Mouse (Mus musculus) limb, embryonic 10.5 days (tissue): ENCODE results near the gene AC109138.7. TPM values are rescaled to one million over a fixed set of nuclear protein-coding genes. Genes with fewer than 3 reads are reported as not detected.

Experiments used
- DNase-seq: peaks from one replicate; pipeline ENCODE4 v3.0.0-alpha.2; 2017; ENCODE audit warnings: low spot score
- H3K27ac ChIP-seq: fragments of 300-500 bp; sonication (generic); 2 replicates; pipeline ENCODE4 v1.5.1; 2016; ENCODE audit warnings: mild to moderate bottlenecking
- H3K27me3 ChIP-seq: fragments of 300-500 bp; sonication (generic); 2 replicates; pipeline ENCODE4 v1.6.1; 2016; ENCODE audit warnings: low read depth, mild to moderate bottlenecking; ENCODE audit not compliant: poor library complexity, severe bottlenecking
- H3K36me3 ChIP-seq: fragments of 300-500 bp; sonication (generic); 2 replicates; pipeline ENCODE4 v1.6.1; 2016; ENCODE audit warnings: mild to moderate bottlenecking, moderate library complexity
- H3K4me1 ChIP-seq: fragments of 300-500 bp; sonication (generic); 2 replicates; pipeline ENCODE4 v1.6.1; 2016
- H3K4me3 ChIP-seq: fragments of 300-500 bp; sonication (generic); 2 replicates; pipeline ENCODE4 v1.5.1; 2016; ENCODE audit warnings: mild to moderate bottlenecking, moderate library complexity
- H3K9me3 ChIP-seq: fragments of 300-500 bp; sonication (generic); replicated peaks from 2 replicates; pipeline ENCODE4 v1.6.1; 2016; ENCODE audit warnings: mild to moderate bottlenecking
- WGBS: fragments of 180-500 bp; shearing (Covaris S2); methylation state at CpG from one replicate; pipeline ENCODE4 v1.1.7; 2016; 5-methylcytosine and 5-hydroxymethylcytosine counted together
- microRNA-seq: library from miRNA; unstranded; fragments of <30 nt; microRNA quantifications from one replicate; pipeline ENCODE4, GENCODE M21; 2017
- polyA plus RNA-seq: library from polyadenylated mRNA; unstranded; fragments of >200 nt; fragmentation: Nextera tagmentation; extraction: Ambion mirVana; gene quantifications from 2 replicates; pipeline ENCODE4 v1.2.1, GENCODE M21; 2016

AC109138.7 gene
- polyA plus RNA-seq, 1 experiment from 2014 or later: not detected

GRCm38 (mm10) chr19:4270972-4271371 lies 56.8 kb downstream of the AC109138.7 start:
- H3K36me3 ChIP-seq: no peaks in the 10 kb centered on the region
- no peak overlapping the region for H3K4me3 ChIP-seq
- peaks cover 12% of the 10 kb centered on the region for H3K4me1 ChIP-seq
- 92% methylated on average over 11 of the region's 11 CpGs for WGBS
- H3K9me3 ChIP-seq: no peaks in the 10 kb centered on the region
- peaks cover 58% of the 10 kb centered on the region for H3K27me3 ChIP-seq
- DNase-seq: no peak
- H3K27ac ChIP-seq: no peak overlapping the region

GRCm38 (mm10) chr19:4279487-4279886 lies 65.3 kb downstream of the AC109138.7 start:
- Histone ChIP-seq H3K4me3 (no peak overlapping the region), H3K9me3 (no peaks in the 10 kb centered on the region), H3K36me3 (peaks cover 6% of the 10 kb centered on the region), H3K4me1 (peaks cover 17% of the 10 kb centered on the region), H3K27me3 (peaks cover 18% of the 10 kb centered on the region), H3K27ac (no peak overlapping the region)
- DNase-seq: no peak
- 88% methylated on average over 1 of the region's 1 CpGs for WGBS

GRCm38 (mm10) chr19:4280425-4280824 lies 66.3 kb downstream of the AC109138.7 start:
- H3K27ac ChIP-seq: no peak overlapping the region
- H3K4me1 ChIP-seq: peaks cover 17% of the 10 kb centered on the region
- H3K27me3 ChIP-seq: peaks cover 18% of the 10 kb centered on the region
- no peak overlapping the region for H3K4me3 ChIP-seq
- H3K9me3 ChIP-seq: no peaks in the 10 kb centered on the region
- 94% methylated on average over 9 of the region's 9 CpGs for WGBS
- DNase-seq: no peak
- H3K36me3 ChIP-seq: peaks cover 10% of the 10 kb centered on the region

Small RNAs within 50 kb of the gene (microRNA-seq; reads per million reads assigned to microRNA genes)
- gene Gm26115 (not detected), gene Mir6985 (not detected)

Other genes starting within 250 kb of the AC109138.7 start
- gene Aldh3b2, start 242.0 kb upstream of the AC109138.7 start, polyA plus RNA-seq: 1.4 and 2.4 TPM in 2 replicates
- gene Acy3, start 227.8 kb upstream of the AC109138.7 start, polyA plus RNA-seq: 3.9 and 5.6 TPM in 2 replicates
- gene Tbx10, start 221.6 kb upstream of the AC109138.7 start, polyA plus RNA-seq: 0.10 TPM in 1 of 2 replicates, not detected in the other
- gene Nudt8, start 213.8 kb upstream of the AC109138.7 start, polyA plus RNA-seq: 32.4 and 36.0 TPM in 2 replicates
- gene Gm49405, start 213.7 kb upstream of the AC109138.7 start, polyA plus RNA-seq: 3.5 and 4.6 TPM in 2 replicates
- 5.0 and 7.6 TPM in 2 replicates for gene Doc2g, start 211.0 kb upstream of the AC109138.7 start, polyA plus RNA-seq
- 220 and 221 TPM in 2 replicates for gene Ndufv1, start 201.6 kb upstream of the AC109138.7 start, polyA plus RNA-seq
- gene Gstp1, start 176.4 kb upstream of the AC109138.7 start, polyA plus RNA-seq: 478 and 510 TPM in 2 replicates
- 0.62 and 0.88 TPM in 2 replicates for gene Gstp2, start 168.3 kb upstream of the AC109138.7 start, polyA plus RNA-seq
- not detected in 2 replicates for gene Gstp3, start 154.8 kb upstream of the AC109138.7 start, polyA plus RNA-seq
- not detected in 2 replicates for gene Cabp2, start 132.8 kb upstream of the AC109138.7 start, polyA plus RNA-seq
- gene Cdk2ap2, start 117.2 kb upstream of the AC109138.7 start, polyA plus RNA-seq: 86.7 and 87.0 TPM in 2 replicates
- gene Pitpnm1, start 114.4 kb upstream of the AC109138.7 start, polyA plus RNA-seq: 5.9 and 7.9 TPM in 2 replicates
- gene Aip, start 88.5 kb upstream of the AC109138.7 start, polyA plus RNA-seq: 74.9 and 79.2 TPM in 2 replicates
- not detected in 2 replicates for gene Gpr152, start 74.6 kb upstream of the AC109138.7 start, polyA plus RNA-seq
- 0.15 TPM in 1 of 2 replicates, not detected in the other for gene Cabp4, start 70.3 kb upstream of the AC109138.7 start, polyA plus RNA-seq
- 129 and 148 TPM in 2 replicates for gene Coro1b, start 65.7 kb upstream of the AC109138.7 start, polyA plus RNA-seq
- 0.93 and 1.4 TPM in 2 replicates for gene Ptprcap, start 60.8 kb upstream of the AC109138.7 start, polyA plus RNA-seq
- 58.3 and 66.0 TPM in 2 replicates for gene Rps6kb2, start 51.0 kb upstream of the AC109138.7 start, polyA plus RNA-seq
- gene Carns1, start 38.9 kb upstream of the AC109138.7 start, polyA plus RNA-seq: 3.2 and 3.3 TPM in 2 replicates
- 0.21 and 1.2 TPM in 2 replicates for gene Tbc1d10c, start 23.1 kb upstream of the AC109138.7 start, polyA plus RNA-seq
- gene Ppp1ca, start 22.3 kb upstream of the AC109138.7 start, polyA plus RNA-seq: 1,070 and 1,129 TPM in 2 replicates
- 58.2 and 61.5 TPM in 2 replicates for gene Rad9a, start 12.7 kb upstream of the AC109138.7 start, polyA plus RNA-seq
- 4.3 and 6.0 TPM in 2 replicates for gene Clcf1, start 119 bp upstream of the AC109138.7 start, polyA plus RNA-seq
- gene Pold4, start 17.5 kb downstream of the AC109138.7 start, polyA plus RNA-seq: 14.0 and 16.2 TPM in 2 replicates
- 2.5 and 4.4 TPM in 2 replicates for gene Ssh3, start 54.8 kb downstream of the AC109138.7 start, polyA plus RNA-seq
- gene Ankrd13d, start 68.8 kb downstream of the AC109138.7 start, polyA plus RNA-seq: 5.5 and 7.9 TPM in 2 replicates
- gene Grk2, start 91.9 kb downstream of the AC109138.7 start, polyA plus RNA-seq: 14.6 and 15.5 TPM in 2 replicates
- 67.6 and 77.9 TPM in 2 replicates for gene Kdm2a, start 183.9 kb downstream of the AC109138.7 start, polyA plus RNA-seq
- 24.7 and 32.9 TPM in 2 replicates for gene Rhod, start 225.1 kb downstream of the AC109138.7 start, polyA plus RNA-seq